Mouse (Mus musculus) heart, postnatal 0 days (tissue): ENCODE data around the gene Acot8.

Experiments
- CTCF ChIP-seq: IDR thresholded peaks from 2 replicates; pipeline ENCODE4 v1.5.1; 2016; ENCODE audit warnings: antibody characterized with exemption, control low read depth, low read depth
- EP300 ChIP-seq: IDR thresholded peaks from 2 replicates; pipeline ENCODE4 v1.6.1; 2016; ENCODE audit warnings: antibody characterized with exemption, low read depth

GRCm38 (mm10) chr2:164793772-164794171 is 10.9 kb downstream of the Acot8 start:
- TF ChIP-seq CTCF (peak; percentile 9; the same call in 1 of the 2 replicates), EP300 (no peak)
